Mouse (Mus musculus) small intestine, adult 2 months (tissue): Measurements from ENCODE around the gene Gm49405.

Experiments used
- CTCF ChIP-seq: fragments of 200-500 bp; IDR thresholded peaks from 2 replicates; pipeline ENCODE4 v1.5.1; 2012; ENCODE audit warnings: low read depth, mild to moderate bottlenecking, control low read depth, inconsistent platforms, low read length, moderate library complexity, mixed read lengths; ENCODE audit not compliant: insufficient replicate concordance, insufficient read length; ENCODE audit errors: extremely low read depth
- POLR2A ChIP-seq: fragments of 200-500 bp; IDR thresholded peaks from 2 replicates; pipeline ENCODE4 v1.6.1; 2012; ENCODE audit warnings: low read depth, mild to moderate bottlenecking, control low read depth, inconsistent platforms, low read length, moderate library complexity

DNA sequence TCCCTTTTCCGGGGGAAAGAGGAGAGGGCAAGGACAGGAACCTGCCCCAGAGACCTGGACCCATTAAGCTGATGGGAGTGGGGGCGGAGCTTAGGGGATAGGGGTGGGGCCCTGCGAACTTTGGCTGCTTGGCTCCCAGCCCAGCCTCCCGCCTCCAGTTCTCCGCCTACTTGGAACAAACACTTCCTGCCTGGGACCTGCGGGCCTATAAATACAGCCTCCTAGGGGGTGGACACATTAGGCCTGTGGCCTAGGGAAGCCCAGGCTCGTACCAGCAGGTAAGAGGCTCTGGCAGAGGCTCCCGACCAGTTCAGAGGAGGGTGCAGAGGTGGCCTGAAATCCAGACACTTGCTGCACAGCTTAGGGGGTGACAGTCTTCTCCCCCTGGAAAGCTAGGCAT is 14.1 kb upstream of the Gm49405 start, which contains the start of gene Acy3:
- TF ChIP-seq CTCF, result no peak
- peak; percentile 99 for TF ChIP-seq POLR2A
